Mouse (Mus musculus) induced T-regulatory cell, adult 2 months (primary cell): Measurements from ENCODE around the gene Akap13.
"Not testable (repeated sequence)": the region's sequence is repeated elsewhere in the genome, so short reads cannot be mapped to it uniquely, and the experiment has no call there.

ENCODE experiments used
- DNase-seq: peaks from one replicate; pipeline ENCODE4 v3.0.0-alpha.2; 2012; ENCODE audit warnings: low read depth

The Akap13 gene

DNA sequence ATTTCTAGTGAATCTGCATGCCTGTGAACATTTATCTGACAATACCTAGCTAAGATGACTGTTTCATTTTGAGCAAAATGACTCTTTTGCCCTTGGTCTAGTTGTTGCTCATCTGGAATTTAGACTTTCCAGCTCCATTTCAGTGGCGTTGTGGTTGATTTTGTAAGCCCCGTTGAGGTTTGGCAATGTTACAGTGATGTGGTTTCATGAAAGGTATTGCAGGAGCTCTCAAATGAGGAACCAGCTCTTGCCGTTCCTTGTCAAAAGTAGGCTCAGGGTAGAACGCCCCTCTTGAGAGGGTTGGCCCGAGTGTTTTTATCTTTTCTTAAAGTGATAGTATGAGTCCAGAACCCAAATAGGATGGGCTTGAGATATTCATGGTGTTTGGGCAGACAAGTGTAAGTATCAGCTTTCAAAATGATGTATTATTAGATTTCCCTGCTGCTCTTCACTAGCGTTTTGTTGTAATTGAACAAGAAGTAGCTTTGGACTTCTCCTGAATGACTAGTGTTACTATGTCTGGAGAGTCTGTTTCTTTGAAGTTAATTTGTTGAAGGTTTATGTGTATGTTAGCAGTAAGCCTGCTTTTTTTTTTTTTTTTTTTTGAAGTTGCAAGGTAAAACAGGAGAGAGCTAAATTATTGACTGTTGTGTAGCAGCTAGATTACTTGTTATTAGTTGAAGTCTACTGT lies 140.9 kb downstream of the Akap13 start:
- peak; percentile 82 for DNase-seq

- no peak for DNase-seq
These were observed 142.5 kb downstream of the Akap13 start for GRCm38 (mm10) chr7:75597840-75598239.

DNA sequence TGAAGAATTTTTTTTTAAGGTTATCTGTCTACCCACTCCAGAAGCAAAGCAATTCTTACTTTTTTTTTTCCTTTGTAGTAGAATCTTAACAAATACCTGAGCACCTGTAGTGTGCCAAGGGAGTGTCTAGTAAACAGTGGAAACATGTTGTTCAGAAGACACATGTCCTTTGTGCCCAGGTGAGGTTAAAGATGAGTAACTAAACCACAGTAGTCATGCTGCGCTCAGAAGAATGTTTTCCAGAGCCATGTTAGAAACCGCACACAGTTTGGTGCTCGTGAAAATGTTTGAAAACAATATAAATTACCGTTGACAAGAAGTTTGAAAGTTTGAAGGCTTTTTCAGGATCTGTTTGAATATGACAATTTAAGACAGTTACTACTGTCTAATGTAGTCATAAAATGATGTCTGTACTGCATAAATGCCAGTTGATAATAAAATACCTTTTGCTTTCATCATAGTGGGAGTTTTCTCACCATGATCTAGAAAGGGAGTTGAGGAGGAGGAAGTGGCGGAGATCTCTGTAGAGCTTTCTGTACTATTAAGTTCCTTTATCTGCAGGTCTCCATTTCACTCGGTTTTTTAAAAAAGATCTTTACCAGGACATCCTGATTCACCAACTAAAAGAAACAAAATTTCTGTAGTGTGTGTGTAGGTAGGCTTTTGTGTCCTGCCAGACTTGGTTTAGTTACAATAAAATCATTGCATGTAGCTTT lies 145.2 kb downstream of the Akap13 start:
- DNase-seq: peak; percentile 88

GRCm38 (mm10) chr7:75607248-75607647 lies 151.9 kb downstream of the Akap13 start:
- DNase-seq: no peak

GRCm38 (mm10) chr7:75608716-75609115 lies 153.4 kb downstream of the Akap13 start:
- peak; percentile 64 for DNase-seq

GRCm38 (mm10) chr7:75609456-75610262 lies 154.3 kb downstream of the Akap13 start:
- peak; percentile 90 for DNase-seq

- DNase-seq: peak; percentile 90
These were observed 155.1 kb downstream of the Akap13 start for GRCm38 (mm10) chr7:75610391-75610790.

- peak; percentile 89 for DNase-seq
These were observed 156.1 kb downstream of the Akap13 start for GRCm38 (mm10) chr7:75611261-75611950.

- peak; percentile 83 for DNase-seq
These were observed 156.8 kb downstream of the Akap13 start for GRCm38 (mm10) chr7:75612000-75612682.

GRCm38 (mm10) chr7:75612683-75613053 lies 157.3 kb downstream of the Akap13 start:
- DNase-seq: peak; percentile 63

DNA sequence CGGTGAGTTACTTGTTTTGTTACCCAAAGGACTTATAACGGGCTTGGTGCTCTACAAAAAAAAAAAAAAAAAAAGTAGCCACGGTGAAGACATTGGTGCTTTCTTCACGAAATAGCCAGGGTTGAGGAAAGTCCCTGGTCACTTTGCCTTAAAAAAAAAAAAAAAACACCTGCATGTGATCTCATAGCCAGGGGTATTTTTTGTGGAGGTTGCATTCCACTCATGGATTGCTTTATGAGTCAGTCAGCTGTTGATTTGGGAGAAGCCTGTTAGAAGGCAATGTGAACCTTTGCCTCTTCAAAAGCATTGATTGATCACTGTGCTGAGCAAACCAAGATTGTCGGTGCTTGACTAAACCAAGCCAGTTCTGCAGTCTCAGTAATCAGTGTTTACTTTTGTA lies 157.9 kb downstream of the Akap13 start:
- DNase-seq: peak; percentile 76

GRCm38 (mm10) chr7:75614826-75615225 lies 159.5 kb downstream of the Akap13 start:
- DNase-seq: peak; percentile 50

- DNase-seq: not testable (repeated sequence)
These were observed 161.9 kb downstream of the Akap13 start for GRCm38 (mm10) chr7:75617246-75617645.

GRCm38 (mm10) chr7:75618699-75619098 lies 163.4 kb downstream of the Akap13 start:
- no peak for DNase-seq

DNA sequence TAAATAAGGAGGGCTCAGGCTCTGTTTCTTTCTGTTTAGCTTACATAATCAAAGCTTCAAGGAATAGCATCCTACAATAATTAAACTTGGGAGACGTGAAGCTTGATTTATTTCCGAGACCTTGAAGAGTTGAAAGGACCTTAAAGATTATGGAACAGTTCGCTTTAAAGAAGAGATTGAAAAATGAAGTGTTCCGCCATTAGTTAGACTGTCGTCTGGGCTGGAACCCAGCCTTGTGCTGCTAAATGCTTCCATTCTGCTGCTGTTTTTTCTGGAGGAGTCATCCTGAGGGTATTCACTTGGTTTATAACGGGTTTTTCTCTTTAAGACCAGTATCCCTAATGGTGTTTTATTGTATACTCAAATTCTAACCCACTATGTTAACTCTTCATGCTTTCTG lies 164.5 kb downstream of the Akap13 start:
- DNase-seq: no peak

DNA sequence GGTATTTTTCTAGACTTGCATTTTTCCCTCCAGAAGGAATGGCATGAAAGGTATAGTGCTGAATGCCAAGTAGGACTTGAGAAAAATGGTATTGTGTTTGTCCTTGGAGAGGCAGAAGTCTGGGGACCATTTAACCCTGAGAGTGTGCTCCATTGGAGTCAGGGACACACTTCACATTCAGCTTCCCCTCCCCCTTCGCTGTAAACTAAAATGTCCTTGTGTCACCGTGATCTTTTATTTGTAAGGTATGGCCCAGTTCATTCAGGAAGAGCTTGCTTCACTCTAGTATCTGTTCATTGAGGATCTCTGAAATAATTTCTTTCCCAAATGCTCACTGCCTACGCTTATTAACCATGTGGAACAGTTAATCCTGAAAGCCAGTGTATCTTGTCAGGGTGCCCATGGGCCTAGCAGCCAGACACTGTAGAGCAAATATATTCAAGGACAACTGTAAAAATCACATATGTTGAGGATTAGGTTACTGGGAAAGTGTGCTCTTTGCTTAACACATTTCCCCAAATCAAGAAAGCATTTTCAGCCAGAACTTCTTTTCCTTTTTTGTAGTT lies 165.1 kb downstream of the Akap13 start:
- no peak for DNase-seq

DNA sequence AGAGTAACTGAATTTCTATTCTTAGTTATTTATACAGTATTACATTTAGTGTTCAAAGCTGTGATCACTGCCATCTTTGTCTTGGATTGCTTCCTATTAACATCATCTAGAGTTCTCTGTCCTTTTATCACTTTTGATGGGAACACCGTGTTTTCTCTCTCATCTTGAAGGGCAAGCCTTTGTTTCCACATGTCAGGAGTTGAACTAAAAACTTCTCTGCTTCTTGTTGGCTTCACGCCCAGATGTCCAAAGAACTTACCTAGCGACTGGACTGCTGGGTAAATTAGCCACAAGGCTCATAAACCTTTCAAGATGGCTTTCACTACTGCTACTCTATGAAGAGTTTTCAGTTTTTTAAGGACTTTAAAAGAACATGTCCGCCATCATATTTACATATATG lies 165.6 kb downstream of the Akap13 start:
- no peak for DNase-seq

DNA sequence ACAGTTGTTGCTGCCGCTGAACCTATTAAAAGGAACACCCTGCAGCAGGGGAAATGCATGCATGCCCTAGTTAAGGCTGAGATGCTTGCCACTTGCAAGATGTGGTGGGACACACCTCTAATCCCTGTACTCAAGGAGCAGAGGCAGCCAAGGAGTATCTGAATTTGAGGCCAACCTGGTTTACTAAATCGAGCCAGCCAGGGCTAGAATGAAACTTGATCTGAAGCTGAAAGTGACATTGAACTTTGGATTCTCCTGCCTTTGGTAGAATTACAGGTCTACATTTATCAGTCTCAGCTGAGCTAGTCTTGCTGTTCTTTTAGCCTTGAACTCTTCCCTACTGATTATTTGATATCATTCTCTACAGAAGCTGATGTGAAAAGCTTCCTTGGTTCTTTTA lies 172.5 kb downstream of the Akap13 start:
- no peak for DNase-seq

DNA sequence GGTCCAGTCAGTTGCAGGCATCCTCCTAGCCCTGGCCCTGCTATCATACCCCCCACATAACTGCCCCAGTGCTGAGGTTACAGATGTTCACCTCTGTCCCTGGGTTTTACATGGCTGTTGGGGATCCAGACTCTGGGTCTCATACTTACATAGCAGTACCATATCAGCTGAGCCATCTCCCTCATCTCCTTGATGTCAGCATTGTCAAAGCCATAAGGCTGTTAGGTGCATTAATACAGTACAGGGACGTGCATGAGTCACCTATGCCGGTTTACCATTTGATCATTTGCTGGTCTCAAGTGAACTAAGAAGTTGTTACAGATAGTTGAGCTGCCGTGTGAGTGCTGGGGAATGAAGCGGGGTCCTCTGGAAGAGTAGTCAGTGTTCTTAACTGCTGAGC lies 174.3 kb downstream of the Akap13 start:
- DNase-seq: no peak

DNA sequence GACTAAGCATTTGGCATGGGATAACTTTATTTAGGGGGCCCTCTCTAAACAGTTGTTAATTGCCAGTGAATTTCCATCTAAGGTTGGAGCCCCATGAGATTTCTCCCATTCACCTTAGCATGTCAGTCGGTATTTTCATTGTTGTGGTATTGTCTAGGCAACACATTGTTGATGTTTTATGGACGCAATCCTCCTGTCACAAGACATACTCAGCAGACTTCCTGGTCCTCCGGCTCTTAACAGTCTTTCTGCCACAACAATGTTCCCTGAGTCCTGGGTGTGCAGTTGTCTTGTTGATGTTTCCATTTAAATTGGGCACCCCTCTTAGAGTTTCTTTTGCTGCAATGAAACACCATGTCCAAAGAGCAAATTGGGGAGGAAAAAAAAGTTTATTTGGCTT lies 177.6 kb downstream of the Akap13 start:
- DNase-seq: no peak

DNA sequence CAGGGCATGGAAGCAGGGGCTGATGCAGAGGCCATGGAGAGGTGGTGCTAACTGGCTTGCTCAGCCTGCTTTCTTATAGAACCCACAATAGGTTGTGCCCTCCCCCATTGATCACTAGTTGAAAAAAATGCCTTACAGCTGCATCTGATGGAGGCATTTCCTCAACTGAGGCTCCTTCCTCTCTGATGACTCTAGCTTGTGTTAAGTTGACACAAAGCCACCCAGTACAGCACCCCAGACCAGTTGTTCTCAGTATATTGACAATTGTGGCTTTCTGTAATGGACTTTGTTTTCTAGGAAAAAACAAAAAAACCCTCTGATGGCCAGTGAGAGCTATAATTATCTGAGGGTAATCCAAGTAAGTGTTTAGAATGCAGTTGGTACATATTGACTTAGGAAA lies 178.1 kb downstream of the Akap13 start:
- DNase-seq: no peak
